Mouse (Mus musculus): ENCODE measurements around the gene Prrxl1. TPM values are rescaled to one million over a fixed set of nuclear protein-coding genes. Genes with fewer than 3 reads are reported as not detected.

The Prrxl1 gene
- polyA plus RNA-seq, 1 experiment: 0.04 TPM

DNA sequence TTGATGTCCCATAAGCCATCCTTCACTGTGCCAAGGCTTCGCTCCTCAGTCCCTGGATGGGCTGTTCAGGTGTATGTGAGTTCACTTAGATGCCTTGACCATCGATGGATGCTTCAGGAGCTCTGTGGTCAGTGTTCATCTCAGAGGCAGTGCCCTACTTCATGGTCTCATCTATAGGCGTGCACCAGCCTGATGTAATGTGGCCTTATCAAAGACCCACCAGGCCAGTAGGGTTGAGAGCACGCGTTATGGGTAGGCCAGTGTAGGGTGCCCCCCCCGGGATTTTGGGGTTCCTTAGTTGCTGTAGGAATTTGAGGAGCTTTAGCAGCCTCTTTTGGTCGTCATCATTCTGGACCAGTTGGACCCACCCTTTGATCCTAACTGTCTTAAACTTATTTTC lies 25.6 kb downstream of the Prrxl1 start:
- no peak for DNase-seq (ENCODE audit: extremely low spot score in 1 of 2, low spot score in 1 of 2)

GRCm38 (mm10) chr14:32627271-32627670 lies 28.1 kb downstream of the Prrxl1 start:
- DNase-seq (ENCODE audit: extremely low spot score in 1 of 2, low spot score in 1 of 2): no peak

GRCm38 (mm10) chr14:32628584-32628983 lies 29.4 kb downstream of the Prrxl1 start:
- DNase-seq (ENCODE audit: extremely low spot score in 1 of 2, low spot score in 1 of 2): no peak

- no peak for DNase-seq (ENCODE audit: extremely low spot score in 1 of 2, low spot score in 1 of 2)
These were observed 33.8 kb downstream of the Prrxl1 start for GRCm38 (mm10) chr14:32632908-32633600.

DNA sequence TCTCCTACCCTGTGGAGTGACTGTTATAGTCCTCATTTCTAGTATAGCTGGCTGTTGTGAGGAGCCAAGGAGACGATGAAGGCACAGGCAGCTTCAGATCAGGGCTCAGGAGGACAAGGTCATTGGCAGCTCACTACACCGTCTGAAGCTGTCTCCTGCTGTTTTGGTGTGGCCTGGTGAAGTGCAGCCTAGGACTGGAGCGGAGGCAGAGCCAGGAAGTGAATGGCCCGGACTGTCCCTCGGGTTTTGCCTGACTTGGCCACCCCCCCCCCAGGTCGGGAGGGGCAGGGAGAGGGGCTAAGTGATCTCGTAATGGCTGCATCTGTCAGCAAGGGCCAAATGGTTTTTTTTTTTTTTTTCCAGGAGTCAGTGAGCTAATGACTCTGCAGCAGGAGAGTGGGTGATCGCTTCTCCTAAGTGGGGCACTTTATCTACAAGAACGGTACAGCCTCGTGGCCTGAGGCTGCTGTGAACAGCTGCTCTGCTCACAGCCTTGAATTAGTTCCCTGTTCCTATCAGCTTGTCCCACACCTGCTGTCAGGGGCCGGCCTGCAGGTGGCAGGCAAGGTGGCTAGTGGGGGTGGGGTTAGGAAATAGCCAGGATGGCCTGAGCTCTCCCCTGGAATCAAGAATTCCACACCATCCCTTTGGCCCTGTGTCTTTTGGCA lies 34.9 kb downstream of the Prrxl1 start:
- no peak for DNase-seq (ENCODE audit: extremely low spot score in 1 of 2, low spot score in 1 of 2)

DNA sequence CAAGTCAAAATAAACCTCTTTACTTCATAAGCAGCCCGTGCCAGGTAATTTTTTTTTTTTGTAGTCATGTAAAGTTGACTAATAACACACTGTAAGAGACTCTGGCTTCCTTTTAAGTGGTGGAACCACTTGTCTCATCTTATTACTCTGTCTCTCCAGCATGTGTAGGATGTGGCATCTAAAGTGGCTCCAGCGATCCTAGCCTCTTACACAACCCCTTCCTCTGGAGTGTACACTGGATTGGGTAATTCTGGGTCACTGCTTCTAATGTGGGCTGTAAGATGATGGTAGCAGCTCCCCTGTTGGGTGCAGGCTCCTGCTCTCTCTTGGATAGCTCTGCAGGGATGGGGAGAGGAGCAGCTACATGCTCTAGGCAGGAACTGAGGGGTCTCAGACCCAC lies 39.3 kb downstream of the Prrxl1 start:
- DNase-seq (ENCODE audit: extremely low spot score in 1 of 2, low spot score in 1 of 2): no peak

GRCm38 (mm10) chr14:32659781-32660180 lies 60.6 kb downstream of the Prrxl1 start:
- DNase-seq (ENCODE audit: extremely low spot score in 1 of 2, low spot score in 1 of 2): no peak

DNA sequence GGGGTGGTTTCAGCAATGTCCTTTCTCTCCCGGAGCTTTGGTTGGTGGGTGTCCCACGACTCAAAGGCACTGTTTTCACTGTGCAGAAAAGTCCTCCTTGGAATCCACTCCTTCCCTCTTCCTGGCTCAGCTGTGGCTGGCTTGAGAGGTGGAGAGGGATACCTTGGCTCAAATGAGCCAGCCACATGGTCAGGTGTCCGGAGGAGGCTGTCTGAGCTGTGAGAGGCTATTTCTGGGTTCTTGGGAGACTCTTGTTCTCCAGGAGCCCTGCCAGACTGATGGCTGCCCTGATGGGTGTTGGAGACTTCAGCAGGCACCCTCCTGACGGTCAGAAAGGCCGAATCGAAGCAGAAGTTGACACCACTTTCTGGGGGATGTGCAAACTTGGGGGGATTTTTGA lies 63.9 kb downstream of the Prrxl1 start:
- no peak for DNase-seq (ENCODE audit: extremely low spot score in 1 of 2, low spot score in 1 of 2)

DNA sequence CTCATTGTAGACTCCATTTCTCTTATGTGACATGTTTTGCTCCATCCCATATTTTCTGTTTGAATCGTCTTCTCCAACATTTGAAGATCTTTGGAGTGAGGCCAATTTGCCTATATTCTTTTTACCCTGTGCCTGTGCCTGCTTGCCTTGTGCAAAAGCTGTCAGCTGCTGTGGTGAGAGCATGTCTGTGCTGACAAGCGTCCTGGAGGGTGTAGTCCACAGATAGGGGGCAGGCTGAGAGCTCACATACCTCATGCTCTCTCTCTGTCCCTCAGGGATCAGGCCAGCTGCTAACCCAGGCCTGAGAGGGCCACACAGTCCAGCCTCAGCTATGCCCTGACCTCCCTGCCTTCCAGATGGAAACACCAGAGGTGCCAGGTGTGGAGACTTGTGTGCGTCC lies 74.0 kb downstream of the Prrxl1 start:
- peak; percentile 16 to 43 for DNase-seq (ENCODE audit: extremely low spot score in 1 of 2, low spot score in 1 of 2)

DNA sequence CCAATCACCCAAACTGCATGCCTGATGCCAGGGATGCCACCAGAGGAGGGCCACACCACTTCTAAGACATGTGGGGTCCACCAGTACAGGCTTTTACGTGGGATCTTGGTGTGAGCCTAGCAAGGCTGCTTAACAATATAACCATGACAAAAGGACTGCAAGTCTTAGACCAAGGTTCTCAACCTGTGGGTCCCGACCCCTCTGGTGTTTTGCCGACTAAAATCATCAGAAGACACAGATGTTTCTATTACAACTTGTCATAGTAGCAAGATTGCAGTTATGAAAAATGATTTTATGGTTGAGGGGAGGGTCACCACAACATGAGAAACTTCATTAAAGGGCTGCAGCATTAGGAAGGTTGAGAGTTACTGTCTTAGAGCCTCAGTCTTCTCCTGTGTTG lies 79.4 kb downstream of the Prrxl1 start:
- no peak for DNase-seq (ENCODE audit: extremely low spot score in 1 of 2, low spot score in 1 of 2)

GRCm38 (mm10) chr14:32681603-32682002 lies 82.4 kb downstream of the Prrxl1 start:
- peak in 1 of 2 experiments; percentile 5 for DNase-seq (ENCODE audit: extremely low spot score in 1 of 2, low spot score in 1 of 2)

DNA sequence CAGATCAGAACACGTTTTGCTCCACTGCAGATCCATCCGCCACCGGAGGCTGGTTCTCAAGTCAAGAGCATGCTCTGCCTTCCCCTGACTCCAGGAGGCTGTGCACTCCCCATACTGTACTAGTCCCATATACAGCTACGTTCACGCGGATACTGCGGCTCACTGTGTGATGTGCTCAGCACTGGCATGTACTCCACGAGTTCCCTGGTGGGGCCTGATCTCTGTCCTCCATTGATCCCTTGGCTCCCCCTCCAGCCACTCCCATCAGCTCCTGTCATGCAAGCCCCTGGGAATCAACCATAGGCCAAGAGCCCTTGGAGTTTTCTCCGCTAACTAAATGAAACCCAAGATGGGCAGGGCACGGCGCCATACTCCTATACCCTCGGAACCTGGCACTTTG lies 83.3 kb downstream of the Prrxl1 start:
- DNase-seq (ENCODE audit: extremely low spot score in 1 of 2, low spot score in 1 of 2): no peak

DNA sequence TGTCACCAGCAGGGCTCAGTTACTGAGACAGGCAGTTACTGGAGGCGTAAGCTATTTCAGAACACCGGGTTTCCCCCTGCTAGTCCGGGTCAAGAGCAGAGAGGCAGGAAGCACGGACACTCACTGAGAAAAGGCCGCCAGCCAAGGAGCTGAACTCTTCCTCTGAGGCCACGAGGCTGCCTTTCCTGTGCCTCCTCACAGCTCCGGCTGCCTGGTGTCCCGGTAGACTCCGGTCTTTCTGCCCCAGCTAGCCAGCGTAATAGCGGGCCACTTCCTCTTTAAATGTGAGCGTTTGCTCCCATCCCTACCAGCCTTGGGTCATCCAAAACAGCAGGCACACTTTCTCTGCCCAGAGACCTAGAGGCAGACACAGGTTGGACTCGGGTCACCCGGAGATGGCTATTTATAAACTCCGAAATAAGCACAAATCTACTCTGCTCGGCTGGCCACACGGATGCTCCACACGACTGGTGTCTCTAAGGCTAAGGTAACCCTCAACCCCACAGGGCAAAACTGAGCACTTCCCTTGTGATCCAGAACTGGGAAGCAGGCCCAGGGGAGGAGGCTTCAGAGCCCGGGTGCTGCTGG lies 84.1 kb downstream of the Prrxl1 start:
- peak in 1 of 2 experiments; percentile 9 for DNase-seq (ENCODE audit: extremely low spot score in 1 of 2, low spot score in 1 of 2)

DNA sequence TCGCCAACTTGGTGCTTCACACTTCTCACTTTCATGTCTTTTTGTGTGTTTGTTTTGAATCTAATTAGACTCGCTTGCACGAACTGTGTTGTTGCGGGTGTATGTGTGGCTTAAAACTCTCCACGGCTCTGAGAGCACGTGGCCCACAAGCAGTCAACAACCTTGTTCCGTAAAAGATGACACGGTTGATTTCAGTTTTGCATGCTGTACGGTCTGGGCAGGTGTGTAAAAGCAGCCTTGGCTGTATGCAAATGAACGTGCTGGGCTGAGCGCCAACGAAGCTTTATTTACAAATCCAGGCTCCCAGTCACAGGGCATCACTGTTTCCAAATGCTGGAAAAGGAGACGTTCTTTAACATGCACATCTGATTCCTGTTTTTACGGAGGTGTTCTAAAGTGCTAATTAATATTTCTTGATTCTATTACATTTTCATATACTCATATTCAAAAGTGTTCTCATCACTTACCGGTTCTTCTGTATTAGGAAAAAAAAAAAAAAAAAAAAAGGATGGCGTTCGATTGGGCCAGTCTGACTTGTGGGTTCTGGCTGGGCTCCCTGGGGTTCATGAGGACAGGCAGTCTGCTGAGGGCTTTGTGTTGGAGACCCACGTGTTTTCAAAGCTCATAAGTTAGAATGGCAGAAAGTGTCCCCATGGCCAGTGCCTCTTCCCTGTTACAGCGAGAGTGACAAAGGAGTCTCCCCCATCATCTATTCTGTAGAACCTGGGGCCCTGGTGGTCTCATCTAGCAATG lies 85.0 kb downstream of the Prrxl1 start:
- peak in 1 of 2 experiments; percentile 26 for DNase-seq (ENCODE audit: extremely low spot score in 1 of 2, low spot score in 1 of 2)

DNA sequence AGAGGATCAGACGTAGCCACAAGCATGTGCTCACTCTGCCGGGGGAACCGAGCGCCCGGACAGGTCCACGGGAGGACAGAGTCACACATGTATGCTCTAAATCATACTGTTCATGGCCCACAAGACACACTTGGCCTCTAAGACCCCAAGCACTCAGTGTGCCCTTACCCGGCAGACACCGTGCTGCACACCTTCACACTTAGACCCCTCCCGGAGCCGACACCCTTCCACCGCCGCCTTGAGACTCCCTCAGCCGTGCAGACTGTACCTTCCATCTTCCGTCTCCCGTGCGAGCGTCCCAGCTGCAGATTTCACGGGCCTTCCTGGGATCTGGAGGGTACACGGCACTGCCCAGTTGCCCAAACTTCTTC lies 85.5 kb downstream of the Prrxl1 start:
- no peak for DNase-seq (ENCODE audit: extremely low spot score in 1 of 2, low spot score in 1 of 2)

DNA sequence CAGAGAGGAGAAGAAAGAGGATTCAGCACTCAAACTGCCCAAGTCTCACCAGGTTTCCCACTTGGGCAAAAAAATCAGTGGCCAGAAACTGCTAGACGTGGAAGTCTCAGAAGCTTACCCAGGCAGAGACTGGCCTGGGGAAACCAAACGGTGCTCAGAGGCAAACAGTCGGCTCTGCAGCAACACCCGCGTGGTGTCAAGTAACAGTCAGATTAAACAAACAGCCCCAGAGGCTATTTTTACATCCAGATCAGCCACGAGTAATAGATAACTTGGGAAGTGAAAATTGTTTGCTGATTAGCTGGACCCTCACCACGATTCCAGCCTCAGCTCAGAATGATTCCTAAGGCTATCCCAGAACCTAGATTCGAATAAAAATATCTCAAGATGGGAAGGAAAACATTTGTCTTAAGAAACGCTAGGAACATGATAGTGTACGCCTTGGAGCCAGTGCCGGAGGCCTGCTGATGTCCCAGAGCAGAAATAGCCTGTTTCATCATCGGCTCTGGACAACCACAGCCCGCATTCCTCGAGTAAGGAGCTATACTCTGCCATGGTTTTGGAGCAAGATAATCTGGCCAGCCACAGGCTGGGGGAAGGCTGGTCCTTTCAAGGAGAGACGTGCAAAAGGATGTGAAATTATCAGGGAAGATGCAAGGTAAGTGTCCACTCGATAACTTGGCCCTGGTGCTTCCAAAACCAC lies 86.1 kb downstream of the Prrxl1 start, which contains the start of gene 3425401B19Rik:
Gene 3425401B19Rik (minus strand): TSS at position 170 of the 703 bp plus-strand sequence.
- DNase-seq (ENCODE audit: extremely low spot score in 1 of 2, low spot score in 1 of 2): no peak

DNA sequence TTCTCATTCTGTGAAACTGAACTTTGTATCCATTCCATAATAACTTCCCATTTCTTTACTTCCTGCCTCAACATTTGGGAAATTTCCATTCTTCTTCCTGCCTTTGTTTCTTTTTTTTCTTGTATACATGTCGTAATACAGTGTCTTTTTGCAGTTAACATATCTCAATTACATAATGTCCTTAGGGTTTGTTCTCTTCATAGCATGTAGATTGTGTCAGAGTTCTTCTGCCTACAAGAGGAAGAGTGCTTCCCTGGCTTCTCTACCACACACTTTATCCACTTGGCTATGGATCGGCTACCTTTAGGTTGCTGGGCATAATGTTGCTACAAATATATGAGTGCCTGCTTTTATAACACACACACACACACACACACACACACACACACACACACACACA lies 96.7 kb downstream of the Prrxl1 start:
- no peak for DNase-seq (ENCODE audit: extremely low spot score in 1 of 2, low spot score in 1 of 2)

- DNase-seq (ENCODE audit: extremely low spot score in 1 of 2, low spot score in 1 of 2): no peak
These were observed 97.1 kb downstream of the Prrxl1 start for GRCm38 (mm10) chr14:32696344-32696743.

- DNase-seq (ENCODE audit: extremely low spot score in 1 of 2, low spot score in 1 of 2): no peak
These were observed 98.6 kb downstream of the Prrxl1 start for GRCm38 (mm10) chr14:32697774-32698173.

- DNase-seq (ENCODE audit: extremely low spot score in 1 of 2, low spot score in 1 of 2): no peak
These were observed 99.3 kb downstream of the Prrxl1 start for GRCm38 (mm10) chr14:32698556-32698955.
